Mouse (Mus musculus) heart, embryonic 13.5 days (tissue): ENCODE results near the gene Iqcf3. TPM values are rescaled to one million over a fixed set of nuclear protein-coding genes. Genes with fewer than 3 reads are reported as not detected.

Experiments
- ATAC-seq: fragments of 200-750 bp; cut with Nextera tagmentation; 2 replicates; pipeline ENCODE4 v1.8.0; 2017; ENCODE audit warnings: moderate TSS enrichment; ENCODE audit not compliant: insufficient number of reproducible peaks, low FRiP score, low TSS enrichment; ENCODE audit errors: extremely low read depth
- H3K27ac ChIP-seq: fragments of 300-500 bp; sonication (generic); replicated peaks from 2 replicates; pipeline ENCODE4 v1.5.1; 2015; ENCODE audit warnings: moderate library complexity, mild to moderate bottlenecking, inconsistent platforms
- H3K27me3 ChIP-seq: fragments of 300-500 bp; sonication (generic); replicated peaks from 2 replicates; pipeline ENCODE4 v1.6.1; 2015; ENCODE audit warnings: mild to moderate bottlenecking, inconsistent platforms
- H3K36me3 ChIP-seq: fragments of 300-500 bp; sonication (generic); 2 replicates; pipeline ENCODE4 v1.6.1; 2015; ENCODE audit warnings: mild to moderate bottlenecking, inconsistent platforms
- H3K4me1 ChIP-seq: fragments of 300-500 bp; sonication (generic); 2 replicates; pipeline ENCODE4 v1.6.1; 2015; ENCODE audit warnings: inconsistent platforms
- H3K4me2 ChIP-seq: fragments of 300-500 bp; sonication (generic); 2 replicates; pipeline ENCODE4 v1.6.1; 2015; ENCODE audit warnings: inconsistent platforms, mild to moderate bottlenecking, moderate library complexity
- H3K4me3 ChIP-seq: fragments of 300-500 bp; sonication (generic); 2 replicates; pipeline ENCODE4 v1.5.1; 2015; ENCODE audit warnings: moderate library complexity, mild to moderate bottlenecking, inconsistent platforms
- H3K9ac ChIP-seq: fragments of 300-500 bp; sonication (generic); 2 replicates; pipeline ENCODE4 v1.6.1; 2015; ENCODE audit warnings: inconsistent platforms, mild to moderate bottlenecking, moderate library complexity
- H3K9me3 ChIP-seq: fragments of 300-500 bp; sonication (generic); 2 replicates; pipeline ENCODE4 v1.6.1; 2016; ENCODE audit warnings: inconsistent platforms
- WGBS: fragments of 180-500 bp; shearing (Covaris S2); methylation state at CpG from one replicate; pipeline ENCODE4 v1.1.7; 2015; ENCODE audit warnings: mixed read lengths; 5-methylcytosine and 5-hydroxymethylcytosine counted together
- polyA plus RNA-seq: library from polyadenylated mRNA; unstranded; fragments of >200 nt; fragmentation: Nextera tagmentation; extraction: Ambion mirVana; gene quantifications from 2 replicates; pipeline ENCODE4 v1.2.1, GENCODE M21; 2015

Iqcf3 gene
- polyA plus RNA-seq, 1 experiment from 2014 or later, result not detected

DNA sequence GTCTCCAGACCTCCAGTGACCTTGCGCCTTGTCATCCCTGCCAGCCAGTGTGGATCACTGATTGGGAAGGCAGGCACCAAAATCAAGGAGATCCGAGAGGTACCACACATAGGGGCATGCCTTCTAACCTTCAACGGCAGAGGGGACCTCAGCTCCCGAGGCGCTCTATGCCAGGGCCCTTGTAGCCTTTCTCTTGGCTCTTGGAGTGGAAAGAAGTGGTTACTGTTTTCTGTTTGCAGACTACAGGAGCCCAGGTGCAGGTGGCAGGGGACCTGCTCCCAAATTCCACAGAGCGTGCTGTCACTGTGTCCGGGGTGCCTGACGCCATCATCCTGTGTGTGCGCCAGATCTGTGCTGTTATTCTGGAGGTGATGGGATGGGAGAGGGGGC, 100.4 kb downstream of the Iqcf3 start:
- Histone ChIP-seq H3K9me3 (no peaks in the 10 kb centered on the region), H3K4me3 (no peak overlapping the region), H3K27ac (no peak overlapping the region), H3K4me2 (no peak overlapping the region), H3K4me1 (peaks cover 51% of the 10 kb centered on the region), H3K9ac (no peak overlapping the region), H3K27me3 (peaks cover 18% of the 10 kb centered on the region), H3K36me3 (peaks cover 53% of the 10 kb centered on the region)
- no peak for ATAC-seq
- 83% methylated on average over 9 of the region's 9 CpGs for WGBS

DNA sequence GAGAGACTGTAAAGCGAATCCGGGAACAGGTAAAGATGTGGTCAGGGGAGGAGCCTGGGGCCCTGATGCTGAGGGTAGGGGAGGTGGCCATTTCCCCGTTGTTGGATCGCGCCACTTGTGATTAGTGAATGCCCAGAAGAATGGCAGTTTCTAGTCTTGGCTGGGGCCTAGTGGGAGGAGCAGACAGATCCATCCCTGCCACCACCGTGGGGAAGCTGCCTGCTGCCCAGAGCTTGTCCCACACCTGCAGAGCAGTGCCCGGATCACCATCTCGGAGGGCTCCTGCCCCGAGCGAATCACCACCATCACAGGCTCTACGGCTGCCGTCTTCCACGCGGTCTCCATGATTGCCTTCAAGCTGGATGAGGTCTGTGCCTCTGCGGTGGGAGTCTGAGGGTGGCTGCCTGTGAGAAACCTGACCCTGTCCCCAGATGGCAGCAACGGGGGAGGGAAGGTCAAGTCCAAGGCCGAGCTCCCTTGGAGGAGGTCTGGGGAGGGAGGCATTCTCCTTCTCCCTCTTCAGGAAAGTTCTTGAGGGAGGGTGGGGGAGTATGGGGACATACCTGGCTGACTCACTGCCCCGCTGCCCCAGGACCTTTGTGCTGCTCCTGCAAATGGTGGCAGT, 100.9 kb downstream of the Iqcf3 start:
- ATAC-seq, result no peak
- no peak overlapping the region for H3K27ac ChIP-seq
- no peak overlapping the region for H3K4me3 ChIP-seq
- peaks cover 52% of the 10 kb centered on the region for H3K4me1 ChIP-seq
- WGBS, result 74% methylated on average over 18 of the region's 18 CpGs
- H3K4me2 ChIP-seq, result no peak overlapping the region
- peaks cover 53% of the 10 kb centered on the region for H3K36me3 ChIP-seq
- H3K27me3 ChIP-seq, result peaks cover 13% of the 10 kb centered on the region; the same call in 1 of the 2 replicates
- no peak overlapping the region for H3K9ac ChIP-seq
- H3K9me3 ChIP-seq, result no peaks in the 10 kb centered on the region

DNA sequence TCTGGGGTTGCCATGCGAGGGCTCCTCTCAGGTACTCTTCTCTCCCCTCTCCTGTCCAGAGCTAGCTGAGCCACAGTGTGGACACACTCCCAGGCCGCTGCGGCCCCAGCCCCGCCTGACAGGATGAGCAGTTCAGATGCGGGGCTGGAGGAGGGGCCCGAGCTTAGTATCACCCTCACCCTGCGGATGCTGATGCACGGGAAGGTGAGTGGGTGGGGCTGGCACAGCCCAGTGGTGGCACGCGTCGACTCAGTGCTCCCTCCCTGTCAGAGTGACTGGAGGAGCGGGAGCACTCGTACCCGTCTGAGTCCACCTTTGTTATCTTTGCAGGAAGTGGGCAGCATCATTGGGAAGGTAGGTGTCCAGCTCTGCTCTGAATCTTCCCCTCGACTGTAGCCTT, 101.5 kb downstream of the Iqcf3 start:
- H3K36me3 ChIP-seq, result peaks cover 53% of the 10 kb centered on the region
- no peaks in the 10 kb centered on the region for H3K9me3 ChIP-seq
- peaks cover 11% of the 10 kb centered on the region; the same call in 1 of the 2 replicates for H3K27me3 ChIP-seq
- WGBS, result 72% methylated on average over 15 of the region's 15 CpGs
- H3K4me1 ChIP-seq, result peaks cover 53% of the 10 kb centered on the region
- H3K9ac ChIP-seq, result no peak overlapping the region
- no peak for ATAC-seq
- H3K4me2 ChIP-seq, result no peak overlapping the region
- no peak overlapping the region for H3K27ac ChIP-seq
- no peak overlapping the region for H3K4me3 ChIP-seq

DNA sequence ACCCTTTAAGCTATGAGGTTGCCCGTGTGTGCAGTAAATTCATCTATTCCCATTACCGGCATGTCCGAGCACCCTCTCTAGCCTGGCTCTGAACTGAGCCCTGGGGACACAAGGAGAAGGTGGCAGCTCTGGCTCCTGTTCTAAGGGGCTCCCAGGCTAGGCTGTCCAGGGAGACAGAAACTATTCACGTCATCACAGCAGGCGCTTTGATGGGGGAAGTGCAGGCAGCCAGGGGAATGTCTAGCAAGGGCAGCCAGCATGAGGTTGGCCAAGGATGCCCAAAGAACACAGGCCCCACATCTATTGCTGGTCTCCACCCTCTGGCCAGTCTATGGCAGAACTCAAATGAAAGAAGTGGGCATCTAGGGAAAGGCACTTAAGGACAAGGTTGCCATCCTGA, 103.5 kb downstream of the Iqcf3 start:
- H3K36me3 ChIP-seq, result peaks cover 39% of the 10 kb centered on the region
- H3K27me3 ChIP-seq, result no peaks in the 10 kb centered on the region; the same call in 1 of the 2 replicates
- 64% methylated on average over 5 of the region's 5 CpGs for WGBS
- no peak overlapping the region; the same call in 1 of the 2 replicates for H3K4me2 ChIP-seq
- no peak for ATAC-seq
- 0 out of 2 replicates have a peak overlapping the region, but pooled peaks have one; percentile 84 for H3K27ac ChIP-seq
- no peak overlapping the region for H3K4me3 ChIP-seq
- peak overlapping the region; percentile 52 for H3K9ac ChIP-seq
- no peaks in the 10 kb centered on the region for H3K9me3 ChIP-seq
- H3K4me1 ChIP-seq, result peaks cover 56% of the 10 kb centered on the region

DNA sequence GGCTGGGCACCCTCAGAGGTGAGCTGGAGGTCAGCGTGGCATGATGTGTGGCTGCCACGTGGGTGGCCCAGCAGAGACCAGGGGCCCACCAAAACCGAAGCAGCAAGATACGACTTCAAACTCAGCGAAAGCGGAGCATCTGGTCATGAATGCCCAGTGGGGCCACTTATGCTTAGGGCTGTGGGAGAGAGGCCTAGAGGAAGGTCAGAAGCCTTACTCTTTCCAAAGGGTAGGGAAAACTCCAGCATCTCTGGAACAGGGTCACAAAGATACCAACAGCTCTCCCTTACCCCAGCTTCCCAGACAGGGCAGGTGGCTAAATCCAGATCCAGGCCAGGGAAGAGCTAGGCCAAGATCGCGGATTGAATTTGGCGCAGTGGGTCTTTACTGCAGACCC, 104.3 kb downstream of the Iqcf3 start:
- peak overlapping the region; percentile 84 for H3K27ac ChIP-seq
- peaks cover 33% of the 10 kb centered on the region for H3K36me3 ChIP-seq
- peak overlapping the region; percentile 88 for H3K9ac ChIP-seq
- 56% methylated on average over 9 of the region's 9 CpGs for WGBS
- ATAC-seq, result no peak
- H3K4me2 ChIP-seq, result peak overlapping the region; percentile 95
- no peaks in the 10 kb centered on the region for H3K9me3 ChIP-seq
- H3K4me3 ChIP-seq, result peak overlapping the region; percentile 68
- H3K4me1 ChIP-seq, result peaks cover 64% of the 10 kb centered on the region
- H3K27me3 ChIP-seq, result no peaks in the 10 kb centered on the region

DNA sequence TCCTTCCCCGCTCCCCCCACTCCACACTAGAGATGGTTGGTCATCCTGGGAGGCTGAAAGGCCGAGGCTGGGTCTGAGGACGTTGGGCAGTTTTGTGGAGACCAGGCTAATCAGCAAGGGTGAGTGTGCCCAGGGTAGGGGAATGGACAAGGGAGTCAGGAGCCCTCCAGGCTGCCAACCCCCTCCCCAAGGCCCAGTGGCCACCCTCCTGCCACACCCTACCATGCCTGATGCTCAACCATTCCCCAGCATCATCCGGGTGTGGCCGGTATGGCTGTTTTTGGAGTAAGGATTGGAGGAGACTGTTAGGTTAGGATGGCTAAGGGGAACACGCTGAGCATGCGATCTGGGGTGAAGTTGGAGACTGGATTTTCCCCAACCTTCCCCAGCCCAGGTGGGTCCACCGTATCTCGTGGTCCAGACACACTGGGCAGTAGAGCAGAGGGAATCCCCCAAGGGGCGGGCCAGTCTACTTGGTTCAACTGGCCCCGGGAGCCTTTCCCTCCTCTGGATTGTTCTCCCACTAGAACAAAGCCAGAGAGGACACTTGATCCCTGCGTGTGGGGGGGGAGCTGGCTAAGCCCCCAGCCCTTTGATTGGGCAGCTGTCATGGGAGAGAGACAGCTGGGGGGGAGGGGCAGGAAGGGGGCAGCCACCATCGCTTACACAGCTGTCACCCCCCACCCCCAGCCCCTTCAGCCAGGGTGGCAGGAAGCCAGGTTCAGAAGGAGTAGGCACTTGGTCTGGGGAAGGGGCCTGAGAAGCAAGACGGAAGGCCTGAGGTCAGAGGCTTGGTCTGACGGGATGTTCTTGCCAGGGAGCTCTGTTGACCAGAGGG, 104.9 kb downstream of the Iqcf3 start:
- H3K9me3 ChIP-seq, result no peaks in the 10 kb centered on the region
- peak overlapping the region; percentile 88 for H3K9ac ChIP-seq
- H3K36me3 ChIP-seq, result peaks cover 27% of the 10 kb centered on the region
- ATAC-seq, result no peak
- WGBS, result 39% methylated on average over 15 of the region's 15 CpGs
- H3K4me1 ChIP-seq, result peaks cover 68% of the 10 kb centered on the region
- no peaks in the 10 kb centered on the region for H3K27me3 ChIP-seq
- peak overlapping the region; percentile 84 for H3K27ac ChIP-seq
- H3K4me3 ChIP-seq, result peak overlapping the region; percentile 68
- peak overlapping the region; percentile 95 for H3K4me2 ChIP-seq

DNA sequence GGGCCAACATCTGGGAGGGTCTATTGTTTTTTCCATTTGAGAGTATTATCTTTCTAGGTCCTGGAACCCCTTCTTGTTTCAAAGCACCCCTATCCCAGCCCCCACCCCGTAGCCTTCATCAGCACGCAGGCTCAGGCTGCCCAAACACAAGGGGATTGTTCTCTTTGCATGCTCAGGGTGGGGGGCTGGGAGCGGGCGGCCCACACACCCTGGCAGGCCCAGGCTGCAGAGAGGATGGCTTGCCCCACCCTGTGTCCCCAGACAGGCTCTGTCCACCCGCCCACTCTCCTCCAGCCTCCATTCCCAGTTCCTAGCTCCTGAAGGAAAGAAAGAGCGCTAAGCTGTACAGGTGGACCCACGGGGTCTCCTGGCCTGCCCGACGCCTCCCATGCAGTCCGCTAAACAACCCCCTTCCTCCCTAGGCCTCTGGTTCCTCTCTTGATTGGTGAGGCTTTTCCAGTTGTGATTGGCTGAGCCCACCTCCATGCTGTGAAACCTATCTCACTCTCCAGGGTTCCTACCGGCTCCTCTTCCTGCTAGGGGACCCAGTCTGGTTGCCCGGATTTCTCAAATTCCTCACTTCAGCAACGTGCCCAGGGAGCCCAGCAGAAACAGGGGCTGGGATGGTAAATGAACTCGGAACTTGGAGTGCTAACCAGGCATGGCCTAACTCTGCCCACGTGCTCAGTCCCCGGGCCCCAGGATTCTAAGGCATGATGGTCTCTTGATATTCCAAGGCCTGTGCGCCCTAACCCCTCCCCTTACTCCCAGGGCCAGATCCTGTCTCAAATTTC, 106.3 kb downstream of the Iqcf3 start:
- 3% methylated on average over 17 of the region's 17 CpGs for WGBS
- peak overlapping the region; percentile 68 for H3K4me3 ChIP-seq
- ATAC-seq, result no peak

DNA sequence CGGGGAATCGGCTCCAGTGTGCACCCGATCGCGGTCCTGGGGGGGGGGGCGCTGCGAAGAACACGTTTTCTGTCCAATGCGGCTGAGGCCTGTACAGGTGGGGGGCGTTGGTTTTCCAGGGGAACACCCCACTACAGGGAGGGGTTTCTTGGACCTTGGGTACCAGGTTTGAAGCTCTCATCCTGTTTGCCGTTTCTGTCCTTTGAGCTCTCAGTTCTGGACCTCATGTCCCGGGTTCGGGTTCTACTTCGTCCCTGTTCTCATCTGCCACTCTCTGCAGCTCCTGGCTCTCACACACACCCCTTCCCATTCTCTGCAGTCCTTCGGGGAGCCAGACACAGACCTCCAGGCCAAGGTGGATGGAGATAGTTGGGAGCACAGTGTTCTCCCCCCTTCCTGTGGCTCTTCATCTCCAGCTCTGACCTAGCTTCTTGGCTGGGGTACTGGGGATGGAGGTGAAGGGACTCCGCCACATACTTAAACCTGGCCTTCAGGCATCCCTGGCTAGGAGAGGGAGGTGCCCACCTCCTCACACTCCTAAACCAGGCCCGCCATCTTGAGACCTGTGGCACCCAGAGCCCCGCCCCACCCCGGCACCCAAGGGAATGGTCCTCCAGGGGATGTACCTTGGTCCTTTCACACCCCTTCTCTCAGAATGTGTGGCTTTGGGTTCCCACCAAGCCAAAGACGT, 107.2 kb downstream of the Iqcf3 start:
- Histone ChIP-seq H3K36me3 (peaks cover 8% of the 10 kb centered on the region; the same call in 1 of the 2 replicates), H3K4me2 (peak overlapping the region; percentile 95), H3K27ac (peak overlapping the region; percentile 84), H3K9ac (peak overlapping the region; percentile 88), H3K4me3 (peak overlapping the region; percentile 68), H3K9me3 (no peaks in the 10 kb centered on the region), H3K4me1 (peaks cover 88% of the 10 kb centered on the region), H3K27me3 (peaks cover 3% of the 10 kb centered on the region; the same call in 1 of the 2 replicates)
- no peak; the same call in 1 of the 2 replicates for ATAC-seq
- 2% methylated on average over 16 of the region's 20 CpGs for WGBS

More for the DNA sequence above, 106.3 kb downstream of the Iqcf3 start:
- Histone ChIP-seq H3K9ac (peak overlapping the region; percentile 88), H3K27ac (peak overlapping the region; percentile 84), H3K27me3 (peaks cover 3% of the 10 kb centered on the region; the same call in 1 of the 2 replicates), H3K9me3 (no peaks in the 10 kb centered on the region), H3K4me1 (peaks cover 83% of the 10 kb centered on the region), H3K4me2 (peak overlapping the region; percentile 95), H3K36me3 (peaks cover 13% of the 10 kb centered on the region)

DNA sequence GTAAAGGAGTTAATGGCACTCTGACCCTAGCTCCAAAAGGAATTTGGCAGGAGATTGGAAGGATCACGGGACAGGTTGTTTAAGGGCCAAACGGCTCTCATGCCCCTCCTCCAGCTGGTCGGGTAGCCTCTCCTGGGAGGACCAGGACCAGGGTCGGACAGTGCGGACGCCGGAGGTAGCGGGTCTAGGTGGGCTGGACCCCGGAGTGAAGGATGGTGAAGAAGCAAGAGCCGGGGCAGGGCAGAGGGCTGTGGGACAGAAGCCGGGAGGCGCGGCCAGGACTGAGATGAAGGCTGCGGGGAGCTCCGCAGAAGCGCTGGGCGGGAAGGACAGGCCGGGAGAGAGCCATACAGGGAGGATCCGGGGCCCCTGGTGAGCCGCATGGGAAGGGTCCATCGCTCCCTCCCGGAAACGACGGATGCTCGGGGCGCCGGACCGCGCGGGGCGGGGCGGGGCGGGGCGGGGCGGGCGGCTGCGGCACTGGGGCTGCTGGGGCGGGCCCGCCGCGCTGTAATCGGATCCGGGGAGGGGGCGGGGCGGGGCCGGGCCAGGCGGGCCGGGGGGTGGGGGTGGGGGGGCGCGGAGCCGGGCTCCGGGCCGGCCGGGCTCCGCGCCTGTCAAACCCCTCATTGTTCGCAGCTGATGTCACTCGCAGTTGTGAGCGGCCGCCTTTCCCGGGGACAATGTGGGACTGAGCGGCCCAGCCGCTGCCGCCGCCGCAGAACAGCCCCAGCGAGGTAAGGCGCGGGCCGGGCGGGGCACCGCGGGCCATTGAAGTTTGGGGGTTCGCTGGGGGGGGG, 108.0 kb downstream of the Iqcf3 start, which contains the start of gene Pcbp4:
Pcbp4 (plus strand) TSS at position 21 of the 800 bp plus-strand sequence.
- peak within 1 kb of the TSS; percentile 88 for H3K9ac ChIP-seq
- under 1% methylated on average over 38 of the region's 74 CpGs for WGBS
- H3K27ac ChIP-seq, result peak within 1 kb of the TSS; percentile 84

More for the DNA sequence above, 108.0 kb downstream of the Iqcf3 start, which contains the start of gene Pcbp4:
- Histone ChIP-seq H3K9me3 (no peaks in the 10 kb centered on the region), H3K27me3 (peaks cover 3% of the 10 kb centered on the region; the same call in 1 of the 2 replicates), H3K4me2 (peak within 1 kb of the TSS; percentile 95), H3K4me1 (peaks cover 87% of the 10 kb centered on the region), H3K36me3 (0 out of 2 replicates have a peak, but pooled peaks cover 8% of the 10 kb centered on the region), H3K4me3 (peak within 1 kb of the TSS; percentile 68)
- ATAC-seq, result peak; percentile 58
